Mouse (Mus musculus) liver, adult 2 months (tissue): Measurements from ENCODE around the gene Pdcd4.

Experiments used
- CTCF ChIP-seq: fragments of 200-500 bp; IDR thresholded peaks from 2 replicates; pipeline ENCODE4 v1.5.1; 2011; ENCODE audit warnings: low read depth, low read length, control low read depth
- POLR2A ChIP-seq: fragments of 200-500 bp; IDR thresholded peaks from 2 replicates; pipeline ENCODE4 v1.6.1; 2011; ENCODE audit warnings: low read length, control low read depth; ENCODE audit not compliant: insufficient read depth; ENCODE audit errors: extremely low read depth

DNA sequence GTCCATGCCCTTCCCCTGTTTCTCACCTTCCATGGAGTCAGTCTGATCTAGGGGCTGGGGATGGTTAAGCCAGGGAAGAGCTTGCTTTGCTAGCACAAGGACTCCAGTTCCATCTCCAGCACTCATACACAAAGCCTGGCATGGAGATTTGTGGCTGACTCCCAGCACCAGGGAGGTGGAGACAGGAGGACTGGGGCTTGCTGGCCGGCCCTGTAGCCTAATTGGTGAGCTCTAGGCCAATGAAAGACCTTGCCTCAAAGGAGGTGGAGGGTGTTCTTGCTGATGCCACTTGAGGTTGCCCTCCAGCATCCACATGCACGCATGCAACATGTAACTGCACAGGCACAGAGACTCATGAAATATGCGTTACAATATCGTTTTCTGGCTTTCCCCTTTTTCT, 6.5 kb downstream of the Pdcd4 start:
- TF ChIP-seq CTCF (no peak), POLR2A (no peak)
